Mouse (Mus musculus): ENCODE measurements around the gene Rundc1. TPM values are rescaled to one million over a fixed set of nuclear protein-coding genes. Genes with fewer than 3 reads are reported as not detected.
"Not testable (repeated sequence)": the region's sequence is repeated elsewhere in the genome, so short reads cannot be mapped to it uniquely, and the experiment has no call there.

Gene Rundc1
- polyA plus RNA-seq, 1 experiment from 2014 or later: 24.5 TPM

DNA sequence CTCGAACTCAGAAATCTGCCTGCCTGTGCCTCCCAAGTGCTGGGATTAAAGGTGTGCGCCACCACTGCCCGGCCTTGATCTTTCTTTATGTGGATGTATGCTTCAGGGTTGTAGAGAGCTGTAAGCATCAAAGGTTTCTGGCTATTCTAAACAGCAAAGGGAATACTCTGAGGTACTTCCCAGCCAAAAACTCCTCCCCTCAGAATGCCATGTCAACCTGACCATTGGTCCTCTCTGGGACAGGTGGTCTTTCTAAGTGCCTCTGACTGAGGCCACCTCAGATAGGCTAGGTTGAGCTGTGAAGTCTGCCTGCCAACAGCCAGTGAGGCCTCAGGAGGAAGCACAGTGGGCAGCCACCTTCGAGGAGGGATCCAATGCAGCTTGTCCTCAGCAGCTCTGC is 24.0 kb downstream of the Rundc1 start:
- no peak overlapping the region for H3K4me3 ChIP-seq (ENCODE audit: low read depth, low read length)
- no peaks in the 10 kb centered on the region for H3K27me3 ChIP-seq (ENCODE audit: control insufficient read depth, insufficient read depth, low read length)
- H3K9me3 ChIP-seq (ENCODE audit: control insufficient read depth, low read length): no peaks in the 10 kb centered on the region
- no peak overlapping the region for H3K27ac ChIP-seq (ENCODE audit: low read depth, low read length)
- H3K4me2 ChIP-seq (ENCODE audit: low read depth, low read length, severe bottlenecking): 0 out of 2 replicates have a peak overlapping the region, but pooled peaks have one; percentile 8
- WGBS: 89% methylated on average over 4 of the region's 4 CpGs
- H3K36me3 ChIP-seq (ENCODE audit: control insufficient read depth, insufficient read depth, low read length): peaks cover 12% of the 10 kb centered on the region; the same call in 1 of the 2 replicates
- DNase-seq (ENCODE audit: low spot score) (peak; percentile 42), ATAC-seq (replicated peaks; ENCODE audit: low FRiP score) (no peak)
- H3K9ac ChIP-seq (ENCODE audit: low read length): no peak overlapping the region
- peaks cover under 1% of the 10 kb centered on the region; the same call in 1 of the 2 replicates for H3K4me1 ChIP-seq (replicated peaks; ENCODE audit: control insufficient read depth, insufficient read depth, low read length)

GRCm38 (mm10) chr11:101449596-101449995 is 24.7 kb downstream of the Rundc1 start:
- H3K9me3 ChIP-seq (ENCODE audit: control insufficient read depth, low read length); H3K27me3 ChIP-seq (ENCODE audit: control insufficient read depth, insufficient read depth, low read length); H3K4me2 ChIP-seq (ENCODE audit: low read depth, low read length, severe bottlenecking); H3K9ac ChIP-seq (ENCODE audit: low read length); H3K36me3 ChIP-seq (ENCODE audit: control insufficient read depth, insufficient read depth, low read length); DNase-seq (ENCODE audit: low spot score); H3K27ac ChIP-seq (ENCODE audit: low read depth, low read length); H3K4me3 ChIP-seq (ENCODE audit: low read depth, low read length); H3K4me1 ChIP-seq (replicated peaks; ENCODE audit: control insufficient read depth, insufficient read depth, low read length); ATAC-seq (replicated peaks; ENCODE audit: low FRiP score): not testable (repeated sequence)
- whole genome bisulfite sequencing: 83% methylated on average over 4 of the region's 4 CpGs

- no peaks in the 10 kb centered on the region for H3K27me3 ChIP-seq (ENCODE audit: control insufficient read depth, insufficient read depth, low read length)
- peaks cover 3% of the 10 kb centered on the region; the same call in 1 of the 2 replicates for H3K36me3 ChIP-seq (ENCODE audit: control insufficient read depth, insufficient read depth, low read length)
- no peak overlapping the region for H3K9ac ChIP-seq (ENCODE audit: low read length)
- ATAC-seq (replicated peaks; ENCODE audit: low FRiP score): no peak
- no peak overlapping the region for H3K4me3 ChIP-seq (ENCODE audit: low read depth, low read length)
- 89% methylated on average over 3 of the region's 3 CpGs for WGBS
- peak; percentile 47 for DNase-seq (ENCODE audit: low spot score)
- H3K4me2 ChIP-seq (ENCODE audit: low read depth, low read length, severe bottlenecking): no peak overlapping the region
- H3K27ac ChIP-seq (ENCODE audit: low read depth, low read length): no peak overlapping the region
- no peaks in the 10 kb centered on the region for H3K9me3 ChIP-seq (ENCODE audit: control insufficient read depth, low read length)
- peaks cover 3% of the 10 kb centered on the region; the same call in 1 of the 2 replicates for H3K4me1 ChIP-seq (replicated peaks; ENCODE audit: control insufficient read depth, insufficient read depth, low read length)
Observed at GRCm38 (mm10) chr11:101450394-101450793, 25.5 kb downstream of the Rundc1 start.

DNA sequence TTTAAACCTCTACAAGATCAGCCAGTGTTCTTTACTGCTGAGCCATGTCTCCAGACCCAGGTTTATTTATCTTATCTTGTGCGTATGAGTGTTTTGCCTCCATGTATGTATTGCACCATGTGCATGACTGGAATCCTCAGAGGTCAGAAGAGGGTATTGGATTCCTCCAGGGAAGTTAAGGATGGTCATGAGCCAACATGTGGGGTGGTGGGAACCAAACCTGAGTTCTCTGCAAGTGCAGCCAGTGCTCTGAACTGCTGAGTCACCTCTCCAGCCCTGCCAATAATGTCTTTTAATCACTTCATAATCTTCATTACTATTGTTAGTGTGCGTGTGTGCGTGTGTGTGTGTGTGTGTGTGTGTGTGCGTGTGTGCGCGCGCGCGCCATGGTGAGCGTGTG is 26.7 kb downstream of the Rundc1 start:
- Histone ChIP-seq H3K4me3 (ENCODE audit: low read depth, low read length) (no peak overlapping the region), H3K27me3 (ENCODE audit: control insufficient read depth, insufficient read depth, low read length) (no peaks in the 10 kb centered on the region), H3K27ac (ENCODE audit: low read depth, low read length) (no peak overlapping the region), H3K9me3 (ENCODE audit: control insufficient read depth, low read length) (no peaks in the 10 kb centered on the region), H3K36me3 (ENCODE audit: control insufficient read depth, insufficient read depth, low read length) (no peaks in the 10 kb centered on the region), H3K4me2 (ENCODE audit: low read depth, low read length, severe bottlenecking) (no peak overlapping the region), H3K4me1 (replicated peaks; ENCODE audit: control insufficient read depth, insufficient read depth, low read length) (peaks cover 3% of the 10 kb centered on the region; the same call in 1 of the 2 replicates), H3K9ac (ENCODE audit: low read length) (no peak overlapping the region)
- no peak for ATAC-seq (replicated peaks; ENCODE audit: low FRiP score)
- peak; percentile 33 for DNase-seq (ENCODE audit: low spot score)
- WGBS: 94% methylated on average over 10 of the region's 10 CpGs

DNA sequence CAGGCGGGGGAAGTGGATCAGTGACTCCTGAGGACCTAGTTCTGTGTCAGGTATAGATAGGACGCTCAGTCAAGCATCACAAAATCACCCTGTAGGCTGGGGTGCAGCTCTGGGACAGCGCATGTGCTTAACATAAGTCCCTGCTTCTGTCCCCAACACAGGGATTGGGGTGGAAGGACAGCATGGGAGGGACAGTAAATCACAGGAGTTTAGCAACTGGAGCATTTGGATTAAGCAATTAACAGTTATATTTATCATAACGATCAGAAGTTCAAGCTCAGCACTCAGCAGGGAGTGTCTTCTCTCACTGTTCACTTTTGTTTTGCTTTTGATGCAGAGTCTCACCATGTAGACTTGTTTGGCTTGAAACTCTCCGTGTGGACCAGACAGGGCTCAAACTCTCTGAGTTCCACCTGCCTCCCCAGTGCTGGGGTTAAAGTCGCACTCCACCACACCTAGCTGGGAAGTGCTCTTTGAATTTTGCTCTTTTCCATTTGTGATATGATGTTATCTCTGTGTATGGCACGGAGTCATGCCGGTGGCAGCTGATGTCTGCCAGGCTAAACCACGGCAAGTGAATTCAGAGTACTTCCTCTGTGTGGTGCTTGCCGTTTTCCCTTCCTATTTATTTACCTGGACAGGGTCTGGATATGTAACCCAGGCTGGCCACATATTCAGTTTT is 27.3 kb downstream of the Rundc1 start:
- no peak overlapping the region for H3K4me3 ChIP-seq (ENCODE audit: low read depth, low read length)
- ATAC-seq (replicated peaks; ENCODE audit: low FRiP score) (no peak), DNase-seq (ENCODE audit: low spot score) (no peak)
- no peak overlapping the region for H3K4me2 ChIP-seq (ENCODE audit: low read depth, low read length, severe bottlenecking)
- no peaks in the 10 kb centered on the region for H3K9me3 ChIP-seq (ENCODE audit: control insufficient read depth, low read length)
- 74% methylated on average over 10 of the region's 10 CpGs for WGBS
- H3K36me3 ChIP-seq (ENCODE audit: control insufficient read depth, insufficient read depth, low read length): no peaks in the 10 kb centered on the region
- no peaks in the 10 kb centered on the region for H3K27me3 ChIP-seq (ENCODE audit: control insufficient read depth, insufficient read depth, low read length)
- no peak overlapping the region for H3K27ac ChIP-seq (ENCODE audit: low read depth, low read length)
- peaks cover 3% of the 10 kb centered on the region; the same call in 1 of the 2 replicates for H3K4me1 ChIP-seq (replicated peaks; ENCODE audit: control insufficient read depth, insufficient read depth, low read length)
- H3K9ac ChIP-seq (ENCODE audit: low read length): no peak overlapping the region

DNA sequence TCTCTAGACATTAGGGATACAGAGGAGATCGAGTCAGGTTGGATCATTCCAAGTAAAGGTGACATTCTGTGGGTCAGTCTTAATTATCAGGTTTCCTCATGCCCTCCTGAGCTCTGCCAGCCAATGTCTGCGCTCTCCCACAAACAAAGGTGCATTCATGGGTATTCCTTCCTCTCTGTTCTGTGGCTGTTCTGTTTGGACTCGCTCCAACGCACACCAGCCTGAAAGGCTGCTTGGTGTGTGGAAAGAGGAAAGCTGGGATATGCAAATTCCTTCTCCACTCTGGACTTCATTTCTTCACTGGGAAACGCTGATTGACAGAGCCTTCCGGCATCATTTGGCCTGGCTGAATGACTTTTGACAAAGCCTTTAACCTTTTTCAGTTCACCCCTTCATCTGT is 29.8 kb downstream of the Rundc1 start:
- H3K27me3 ChIP-seq (ENCODE audit: control insufficient read depth, insufficient read depth, low read length): no peaks in the 10 kb centered on the region
- no peak overlapping the region for H3K9ac ChIP-seq (ENCODE audit: low read length)
- H3K4me1 ChIP-seq (replicated peaks; ENCODE audit: control insufficient read depth, insufficient read depth, low read length): peaks cover 3% of the 10 kb centered on the region; the same call in 1 of the 2 replicates
- DNase-seq (ENCODE audit: low spot score) (peak; percentile 55), ATAC-seq (replicated peaks; ENCODE audit: low FRiP score) (no peak)
- no peaks in the 10 kb centered on the region for H3K9me3 ChIP-seq (ENCODE audit: control insufficient read depth, low read length)
- 32% methylated on average over 6 of the region's 6 CpGs for WGBS
- no peak overlapping the region for H3K4me3 ChIP-seq (ENCODE audit: low read depth, low read length)
- no peak overlapping the region for H3K4me2 ChIP-seq (ENCODE audit: low read depth, low read length, severe bottlenecking)
- no peaks in the 10 kb centered on the region for H3K36me3 ChIP-seq (ENCODE audit: control insufficient read depth, insufficient read depth, low read length)
- H3K27ac ChIP-seq (ENCODE audit: low read depth, low read length): no peak overlapping the region; the same call in 1 of the 2 replicates

DNA sequence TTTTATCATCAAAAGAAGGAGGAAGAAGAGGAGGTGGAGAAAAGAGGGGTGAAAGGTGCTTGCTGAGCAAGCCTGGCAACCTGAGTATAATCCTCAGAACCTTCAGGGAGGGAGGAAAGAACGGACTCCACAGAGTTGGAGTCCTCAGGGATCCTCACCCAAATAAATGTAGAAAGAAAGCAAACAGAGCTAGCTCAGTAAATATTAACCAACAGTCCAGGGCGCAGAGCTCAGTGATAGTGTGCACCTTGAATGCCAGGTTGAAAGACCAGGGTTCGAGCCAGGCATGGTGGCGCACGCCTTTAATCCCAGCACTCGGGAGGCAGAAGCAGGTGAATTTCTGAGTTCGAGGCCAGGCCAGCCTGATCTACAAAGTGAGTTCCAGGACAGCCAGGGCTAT is 30.7 kb downstream of the Rundc1 start:
- no peaks in the 10 kb centered on the region for H3K36me3 ChIP-seq (ENCODE audit: control insufficient read depth, insufficient read depth, low read length)
- no peaks in the 10 kb centered on the region for H3K9me3 ChIP-seq (ENCODE audit: control insufficient read depth, low read length)
- 89% methylated on average over 7 of the region's 7 CpGs for WGBS
- H3K9ac ChIP-seq (ENCODE audit: low read length): no peak overlapping the region
- no peak overlapping the region for H3K27ac ChIP-seq (ENCODE audit: low read depth, low read length)
- ATAC-seq (replicated peaks; ENCODE audit: low FRiP score) (no peak), DNase-seq (ENCODE audit: low spot score) (peak; percentile 30)
- no peaks in the 10 kb centered on the region for H3K27me3 ChIP-seq (ENCODE audit: control insufficient read depth, insufficient read depth, low read length)
- H3K4me3 ChIP-seq (ENCODE audit: low read depth, low read length): no peak overlapping the region
- peaks cover 3% of the 10 kb centered on the region; the same call in 1 of the 2 replicates for H3K4me1 ChIP-seq (replicated peaks; ENCODE audit: control insufficient read depth, insufficient read depth, low read length)
- no peak overlapping the region for H3K4me2 ChIP-seq (ENCODE audit: low read depth, low read length, severe bottlenecking)

DNA sequence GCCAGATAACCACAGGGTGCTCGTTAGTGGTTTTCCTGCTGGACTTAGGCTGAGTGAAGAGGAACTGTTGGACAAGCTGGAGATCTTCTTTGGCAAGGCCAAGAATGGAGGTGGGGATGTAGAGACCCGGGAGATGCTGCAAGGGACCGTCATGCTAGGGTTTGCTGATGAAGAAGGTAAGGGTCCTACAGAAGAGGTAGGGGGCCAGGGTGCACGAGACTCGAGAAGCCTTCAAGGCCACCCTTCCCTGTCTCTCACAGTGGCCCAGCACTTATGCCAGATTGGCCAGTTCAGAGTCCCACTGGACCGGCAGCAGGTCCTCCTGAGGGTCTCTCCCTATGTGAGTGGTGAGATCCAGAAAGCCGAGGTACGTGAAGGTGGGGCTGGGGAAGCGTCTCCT is 32.7 kb downstream of the Rundc1 start:
- Histone ChIP-seq H3K9me3 (ENCODE audit: control insufficient read depth, low read length) (no peaks in the 10 kb centered on the region), H3K4me3 (ENCODE audit: low read depth, low read length) (no peak overlapping the region), H3K36me3 (ENCODE audit: control insufficient read depth, insufficient read depth, low read length) (no peaks in the 10 kb centered on the region), H3K27ac (ENCODE audit: low read depth, low read length) (no peak overlapping the region), H3K9ac (ENCODE audit: low read length) (no peak overlapping the region), H3K4me1 (replicated peaks; ENCODE audit: control insufficient read depth, insufficient read depth, low read length) (peaks cover 9% of the 10 kb centered on the region; the same call in 1 of the 2 replicates), H3K4me2 (ENCODE audit: low read depth, low read length, severe bottlenecking) (no peak overlapping the region), H3K27me3 (ENCODE audit: control insufficient read depth, insufficient read depth, low read length) (no peaks in the 10 kb centered on the region)
- no peak for DNase-seq (ENCODE audit: low spot score)
- 89% methylated on average over 9 of the region's 9 CpGs for WGBS
- no peak for ATAC-seq (replicated peaks; ENCODE audit: low FRiP score)

GRCm38 (mm10) chr11:101458217-101458616 is 33.3 kb downstream of the Rundc1 start:
- Histone ChIP-seq H3K27ac (ENCODE audit: low read depth, low read length) (no peak overlapping the region), H3K9me3 (ENCODE audit: control insufficient read depth, low read length) (no peaks in the 10 kb centered on the region), H3K4me3 (ENCODE audit: low read depth, low read length) (no peak overlapping the region), H3K4me1 (replicated peaks; ENCODE audit: control insufficient read depth, insufficient read depth, low read length) (peaks cover 13% of the 10 kb centered on the region; the same call in 1 of the 2 replicates), H3K27me3 (ENCODE audit: control insufficient read depth, insufficient read depth, low read length) (no peaks in the 10 kb centered on the region), H3K9ac (ENCODE audit: low read length) (no peak overlapping the region), H3K4me2 (ENCODE audit: low read depth, low read length, severe bottlenecking) (no peak overlapping the region), H3K36me3 (ENCODE audit: control insufficient read depth, insufficient read depth, low read length) (no peaks in the 10 kb centered on the region)
- DNase-seq (ENCODE audit: low spot score) (no peak), ATAC-seq (replicated peaks; ENCODE audit: low FRiP score) (no peak)
- WGBS: 86% methylated on average over 12 of the region's 12 CpGs

Data from forebrain, embryonic 11.5 days (tissue).